Mouse (Mus musculus): ENCODE measurements at regions not wholly inside any gene's neighbourhood (a gene's known extent, or its start where the extent isn't known, plus 50 kb on each side); places are given as distances from the start of the nearest gene placed in this dataset.
A peak's percentile ranks its signal among the peaks of the same experiment; 100 is the strongest.

GRCm38 (mm10) chr4:12628702-12629374 lies 457.0 kb upstream of the Fam92a start:
- no peak for DNase-seq (ENCODE audit: low spot score in 2 of 2)

GRCm38 (mm10) chr4:12627158-12627871 lies 455.5 kb upstream of the Fam92a start:
- no peak for DNase-seq (ENCODE audit: low spot score in 2 of 2)

GRCm38 (mm10) chr4:12620756-12621270 lies 449.0 kb upstream of the Fam92a start:
- DNase-seq (ENCODE audit: low spot score in 2 of 2) = no peak

GRCm38 (mm10) chr4:12620059-12620755 lies 448.4 kb upstream of the Fam92a start:
- no peak for DNase-seq (ENCODE audit: low spot score in 2 of 2)

GRCm38 (mm10) chr4:12616665-12617064 lies 444.9 kb upstream of the Fam92a start:
- no peak for DNase-seq (ENCODE audit: low spot score in 2 of 2)

DNA sequence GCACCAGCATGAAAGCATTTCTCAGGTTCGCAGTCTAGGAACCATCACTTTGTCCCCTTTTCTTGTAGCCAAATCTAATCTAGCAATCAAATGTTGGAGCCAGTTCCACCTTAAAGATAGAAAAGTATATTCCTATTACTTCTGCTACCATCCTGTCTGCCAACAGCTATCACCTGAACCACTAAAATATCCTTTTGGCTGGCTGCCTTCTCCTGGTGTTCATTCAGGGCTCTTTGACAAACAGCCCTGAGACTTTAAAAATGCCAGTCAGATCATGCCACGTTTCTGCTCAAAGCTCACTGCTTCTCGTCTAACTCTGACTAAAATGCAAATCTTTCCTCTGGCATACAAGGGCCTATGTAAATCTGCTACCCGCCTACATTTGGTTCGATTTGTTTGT lies 439.7 kb upstream of the Fam92a start:
- DNase-seq (ENCODE audit: low spot score in 2 of 2) = no peak

- no peak for DNase-seq (ENCODE audit: low spot score in 2 of 2)
Measured at GRCm38 (mm10) chr4:12601165-12601919, 429.5 kb upstream of the Fam92a start.

DNA sequence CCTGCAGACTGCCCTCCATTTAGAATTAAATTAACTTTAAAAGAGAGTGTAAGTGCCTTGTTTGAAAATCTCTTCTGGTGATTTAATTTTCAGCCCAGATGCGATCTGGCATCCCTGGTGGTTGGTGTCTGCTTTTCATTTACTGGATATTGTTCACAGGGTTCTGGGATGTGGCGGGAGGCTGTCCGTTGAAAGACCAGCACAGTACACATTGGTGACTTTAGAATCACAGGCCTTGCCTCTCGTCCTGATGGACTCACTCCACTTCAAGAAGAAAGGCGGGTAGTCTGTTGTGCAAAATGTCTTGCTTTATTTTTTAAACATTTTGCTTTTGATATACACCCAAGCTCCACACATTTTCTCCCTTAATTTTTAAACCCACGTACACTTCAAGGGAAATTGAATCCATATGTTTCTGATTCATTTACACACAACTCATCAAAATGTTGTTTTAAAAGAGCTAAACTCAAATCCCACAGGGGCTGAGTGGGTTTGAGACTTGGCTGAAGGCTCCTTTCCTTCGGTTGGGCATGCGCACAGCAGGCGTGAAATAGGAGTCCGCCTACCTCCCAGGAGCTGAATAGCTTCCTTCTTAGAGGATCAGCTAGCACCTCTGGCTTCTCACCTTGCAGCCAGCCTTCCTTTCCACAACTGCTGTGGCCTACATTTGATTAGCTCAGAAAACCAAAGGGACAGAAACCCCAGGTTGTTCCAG lies 424.1 kb upstream of the Fam92a start:
- DNase-seq (ENCODE audit: low spot score in 2 of 2) = peak; percentile 9 to 17

DNA sequence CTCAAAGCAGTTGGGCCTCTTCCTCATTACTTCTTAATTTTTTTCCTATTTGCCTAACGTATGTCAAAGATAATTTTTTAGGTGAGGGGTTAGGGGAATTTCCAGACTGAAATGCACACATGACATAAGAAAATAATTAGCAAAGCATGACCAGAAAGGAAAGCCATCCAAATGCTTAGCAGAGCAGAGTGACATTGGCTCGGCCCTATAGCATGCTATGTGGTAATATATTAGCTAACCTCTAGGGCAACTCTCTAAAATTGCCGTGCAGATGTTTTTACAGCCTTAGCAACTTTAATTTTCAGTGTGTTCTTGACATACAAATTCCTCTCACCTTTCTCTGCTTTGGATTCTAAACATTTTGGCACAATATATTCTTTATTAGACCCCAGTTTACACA lies 421.2 kb upstream of the Fam92a start:
- DNase-seq (ENCODE audit: low spot score in 2 of 2) = no peak

- no peak for DNase-seq (ENCODE audit: low spot score in 2 of 2)
Measured at GRCm38 (mm10) chr4:12578102-12578501, 406.3 kb upstream of the Fam92a start.

DNA sequence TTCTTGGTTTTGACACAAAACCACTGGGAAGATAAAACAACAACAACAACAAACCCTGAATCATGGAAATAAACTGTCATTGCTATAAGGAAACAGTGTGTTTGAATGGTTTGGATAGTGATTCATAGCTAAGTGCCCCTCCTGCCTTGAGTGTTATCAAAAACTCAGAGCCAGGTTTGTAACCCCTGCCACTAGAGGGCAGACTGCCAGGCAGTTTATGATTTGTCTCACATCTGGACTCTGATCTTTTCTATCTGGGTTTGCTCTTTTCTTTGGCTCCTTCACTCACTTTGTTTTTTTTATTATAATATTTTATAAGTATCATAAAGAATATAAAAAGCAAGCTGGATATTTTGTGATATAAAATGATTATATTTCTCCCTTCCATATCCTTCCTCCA lies 400.1 kb upstream of the Fam92a start:
- DNase-seq (ENCODE audit: low spot score in 2 of 2) = no peak

DNA sequence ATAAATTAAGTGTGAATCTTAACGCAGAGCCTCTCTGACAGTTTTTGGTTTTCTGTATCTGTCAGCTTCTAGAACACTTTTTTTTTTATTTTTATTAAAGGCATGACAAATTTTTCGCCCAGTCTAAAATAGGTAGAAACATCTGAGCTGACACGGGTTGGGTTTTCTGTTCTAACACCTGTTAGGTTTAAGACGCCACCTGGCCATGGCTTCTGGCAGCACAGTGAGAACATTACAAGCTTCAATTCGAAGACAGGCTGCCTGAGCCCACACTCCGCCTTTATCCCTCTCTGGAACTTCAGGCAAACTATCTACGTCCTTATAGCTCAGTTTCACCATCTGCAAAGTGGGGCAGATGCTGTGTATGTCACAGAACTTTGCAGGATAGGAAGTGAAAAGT lies 398.9 kb upstream of the Fam92a start:
- no peak for DNase-seq (ENCODE audit: low spot score in 2 of 2)

- DNase-seq (ENCODE audit: low spot score in 2 of 2) = no peak
Measured at GRCm38 (mm10) chr4:12567643-12568042, 395.8 kb upstream of the Fam92a start.

DNA sequence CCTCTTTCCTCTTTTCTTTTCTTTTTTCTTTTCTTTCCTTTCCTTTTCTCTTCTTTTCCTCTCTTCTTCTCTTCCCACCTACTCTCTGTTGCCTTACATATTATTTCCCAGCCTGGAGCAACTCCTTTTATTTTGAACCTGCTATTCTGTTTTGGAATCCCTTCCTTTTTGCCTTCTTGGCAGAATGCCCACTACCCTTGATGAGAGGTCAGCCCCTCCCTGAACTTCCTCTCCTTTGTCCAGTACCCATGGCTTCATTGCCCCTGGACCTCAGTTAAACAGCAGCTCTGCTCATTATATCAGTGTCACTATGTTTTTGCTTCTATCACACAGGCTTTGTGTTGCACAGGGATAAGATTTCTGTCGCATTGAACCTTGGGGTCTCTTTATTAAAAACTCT lies 391.2 kb upstream of the Fam92a start:
- no peak for DNase-seq (ENCODE audit: low spot score in 2 of 2)

- DNase-seq (ENCODE audit: low spot score in 2 of 2) = no peak
Measured at GRCm38 (mm10) chr4:12560546-12560945, 388.7 kb upstream of the Fam92a start.

DNA sequence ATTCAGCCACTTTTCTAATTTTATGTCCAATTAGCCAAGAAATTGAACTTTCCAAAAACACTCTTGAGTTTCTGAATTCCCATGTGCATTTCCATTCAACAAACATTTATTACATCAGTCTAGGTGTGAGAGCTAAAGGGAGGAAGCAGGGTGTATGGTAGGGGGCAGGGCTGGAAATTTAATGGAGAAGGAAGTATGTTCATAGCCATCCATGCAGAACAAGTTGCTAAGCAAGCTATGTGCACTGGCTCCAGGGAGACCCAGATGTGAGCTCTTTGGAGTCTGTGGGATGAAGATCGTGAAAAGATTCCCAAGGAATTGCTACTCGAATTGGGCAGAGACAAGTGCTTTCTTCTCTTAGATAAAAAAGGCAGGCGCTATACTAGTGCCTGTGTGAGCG lies 388.2 kb upstream of the Fam92a start:
- DNase-seq (ENCODE audit: low spot score in 2 of 2) = no peak

DNA sequence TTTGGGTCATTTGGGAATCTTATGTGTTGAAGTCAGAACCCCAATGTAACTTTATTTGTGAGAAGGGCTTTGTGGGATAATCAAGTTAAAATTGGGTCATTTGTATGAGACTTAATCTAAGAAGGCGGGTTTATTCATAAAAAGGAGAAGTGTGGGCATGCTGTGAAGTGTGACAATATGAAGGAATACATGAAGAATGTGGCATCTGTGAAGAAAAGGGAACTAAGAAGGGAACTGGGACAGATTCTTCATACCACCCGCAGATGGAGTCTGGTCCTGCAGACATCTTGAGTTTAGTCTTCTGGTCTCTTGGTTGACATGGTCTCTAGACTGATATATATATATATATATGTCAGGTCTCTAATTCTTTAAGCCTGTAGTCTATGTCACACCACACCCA lies 385.3 kb upstream of the Fam92a start:
- no peak for DNase-seq (ENCODE audit: low spot score in 2 of 2)

- no peak for DNase-seq (ENCODE audit: low spot score in 2 of 2)
Measured at GRCm38 (mm10) chr4:12549265-12549664, 377.4 kb upstream of the Fam92a start.

- no peak for DNase-seq (ENCODE audit: low spot score in 2 of 2)
Measured at GRCm38 (mm10) chr4:12543906-12544305, 372.1 kb upstream of the Fam92a start.

GRCm38 (mm10) chr4:12541508-12541907 lies 369.7 kb upstream of the Fam92a start:
- no peak for DNase-seq (ENCODE audit: low spot score in 2 of 2)

GRCm38 (mm10) chr4:12539184-12539791 lies 367.5 kb upstream of the Fam92a start:
- no peak for DNase-seq (ENCODE audit: low spot score in 2 of 2)

All from right cerebral cortex, postnatal 36 days (tissue).